Mouse (Mus musculus) thymus, postnatal 14 days (tissue): Measurements from ENCODE around the gene Tas2r129.
"Not testable (repeated sequence)": the region's sequence is repeated elsewhere in the genome, so short reads cannot be mapped to it uniquely, and the experiment has no call there.

Experiments
- DNase-seq: peaks from one replicate; pipeline ENCODE4 v3.0.0; 2021

The Tas2r129 gene

DNA sequence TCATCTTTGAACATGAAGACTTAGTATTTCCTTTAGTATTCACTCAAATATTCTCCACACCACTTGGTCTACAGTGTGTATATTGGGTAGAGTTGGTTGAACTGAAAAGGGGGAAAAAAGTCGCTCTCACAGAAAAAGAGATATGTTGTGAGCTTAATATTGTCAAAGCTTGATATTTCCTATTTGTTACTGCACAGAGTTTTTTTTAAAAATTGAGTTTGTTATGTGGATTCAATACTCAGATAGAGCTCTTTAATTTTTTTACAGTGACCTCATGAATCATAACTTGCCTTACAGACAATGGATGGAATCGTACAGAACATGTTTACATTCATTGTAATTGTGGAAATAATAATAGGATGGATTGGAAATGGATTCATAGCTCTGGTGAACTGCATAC, at the start of gene Tas2r129:
Tas2r129 (plus strand) TSS at position 301 of the 400 bp plus-strand sequence.
- no peak for DNase-seq

DNA sequence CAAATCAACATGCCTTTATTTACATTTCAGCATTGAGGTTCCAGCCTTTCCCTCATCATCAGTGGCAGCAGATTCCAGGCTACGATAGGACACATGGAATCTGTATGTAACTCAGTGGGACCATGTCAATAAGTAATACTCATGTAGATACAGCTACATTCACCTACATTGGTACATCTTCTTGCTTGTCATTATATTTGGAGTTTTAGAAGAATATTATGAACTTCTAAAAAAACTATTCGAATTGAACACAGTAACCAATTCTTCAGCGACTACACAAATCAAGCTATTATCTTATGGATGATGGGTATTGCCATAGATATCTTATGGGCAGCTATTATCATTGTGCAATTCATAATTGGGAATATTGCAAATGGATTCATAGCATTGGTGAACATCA, 41.6 kb upstream of the Tas2r129 start, which contains the start of gene Tas2r125:
Tas2r125 (plus strand) TSS at position 301 of the 400 bp plus-strand sequence.
- no peak for DNase-seq

DNA sequence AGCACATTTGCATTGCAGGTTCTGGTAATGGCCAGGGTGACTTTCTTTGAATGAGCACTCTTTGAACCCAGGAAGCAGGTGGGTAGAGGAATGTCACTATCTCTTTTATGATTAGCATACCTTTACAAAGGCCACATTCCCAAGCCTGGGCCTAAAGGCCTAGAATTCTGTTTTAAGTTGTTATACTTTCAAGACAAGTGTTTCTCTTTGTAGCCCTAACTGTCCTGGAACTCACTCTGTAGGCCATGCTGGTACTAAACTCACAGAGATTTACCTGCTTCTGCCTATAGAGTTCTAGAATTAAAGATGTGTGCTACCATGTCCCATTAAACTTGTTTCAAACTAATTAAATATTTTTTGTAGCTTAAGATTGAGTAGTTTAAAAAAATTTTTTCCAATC, 9.5 kb upstream of the Tas2r129 start:
- not testable (repeated sequence) for DNase-seq

DNA sequence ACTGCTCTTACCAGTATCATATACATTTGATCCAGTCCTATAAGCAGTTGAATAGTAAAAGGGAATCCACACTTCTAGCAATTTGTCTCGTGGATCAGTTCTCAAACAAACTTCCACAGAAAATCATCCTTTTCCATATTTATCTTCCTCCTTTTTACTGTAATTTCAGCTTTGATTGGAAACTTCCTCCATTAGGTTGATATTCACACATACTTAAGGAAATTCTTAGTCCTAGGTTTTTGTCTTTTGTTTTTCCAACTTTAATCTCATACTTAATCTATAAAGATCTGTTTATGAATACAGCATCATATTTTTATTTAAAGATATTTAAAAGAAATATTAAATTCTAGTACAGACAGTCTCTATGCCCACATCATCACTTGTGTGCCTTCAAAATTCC, 6.9 kb downstream of the Tas2r129 start, which contains the start of gene Tas2r131:
Tas2r131 (minus strand) TSS at position 101 of the 400 bp plus-strand sequence.
- DNase-seq = no peak

DNA sequence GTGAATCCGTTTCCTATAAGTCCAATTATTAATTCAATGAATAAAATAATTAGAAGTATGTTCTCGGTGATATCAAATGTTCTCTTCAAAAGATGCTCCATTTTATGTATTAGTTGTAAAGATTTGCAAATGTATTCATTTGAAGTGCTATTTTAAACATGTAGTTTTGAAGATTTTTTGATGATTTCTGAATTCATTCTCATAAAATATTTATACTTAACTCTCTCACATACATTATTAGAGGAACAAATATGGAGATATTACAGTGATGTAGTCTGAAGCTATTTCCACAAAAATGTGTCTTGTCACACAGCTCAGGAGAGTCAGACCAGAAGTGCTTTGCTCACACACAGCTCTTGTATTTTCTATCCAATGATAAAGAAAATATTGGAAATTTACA, 30.0 kb downstream of the Tas2r129 start, which contains the start of gene Tas2r109:
Tas2r109 (minus strand) TSS at position 101 of the 400 bp plus-strand sequence.
- DNase-seq = no peak
